Mouse (Mus musculus): Measurements from ENCODE around the gene Zfp458.
"Not testable (repeated sequence)": the region's sequence is repeated elsewhere in the genome, so short reads cannot be mapped to it uniquely, and the experiment has no call there.

The Zfp458 gene

DNA sequence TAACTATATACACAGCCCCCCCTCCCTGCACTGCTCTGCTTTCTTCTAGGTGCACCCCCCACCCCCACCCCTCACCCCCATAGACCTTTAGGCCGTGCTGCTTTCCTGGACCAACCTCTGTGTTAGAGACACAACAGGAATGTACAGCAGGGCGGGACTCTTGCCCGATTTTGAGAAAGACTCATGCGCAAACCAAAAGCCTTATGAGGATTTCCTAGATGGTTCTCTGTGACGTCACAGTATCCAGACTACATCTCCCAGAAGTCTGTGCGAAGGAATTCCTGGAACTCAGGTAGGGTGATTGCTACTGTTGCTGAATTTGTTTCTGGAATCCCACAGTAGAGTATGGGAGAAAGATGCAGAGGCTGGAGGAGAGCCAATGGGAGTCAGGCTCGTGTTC is at the start of gene Zfp458:
Gene Zfp458, minus strand, starts transcription at position 153 of the 400 bp plus-strand sequence.
- DNase-seq (ENCODE audit: low read depth, low spot score): no peak

DNA sequence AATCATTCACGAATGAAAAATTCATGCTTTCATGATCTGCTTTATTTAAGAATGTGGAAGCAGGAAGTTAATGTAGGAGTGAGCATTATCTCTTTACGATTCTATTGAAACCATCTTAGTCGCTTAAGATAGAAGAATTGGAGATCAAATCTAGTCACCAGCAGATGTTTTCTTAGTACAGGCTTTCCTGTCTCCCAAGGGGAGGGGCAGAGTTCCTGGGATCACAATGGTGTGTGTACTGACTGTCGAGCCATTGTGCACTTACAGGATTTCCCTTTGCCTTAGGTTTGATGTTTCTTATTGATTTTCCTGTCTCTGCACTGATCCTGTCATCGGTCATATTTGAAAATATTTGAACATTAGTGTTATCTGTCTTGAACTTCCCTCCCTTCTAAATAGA is 28.5 kb upstream of the Zfp458 start:
- DNase-seq (ENCODE audit: low read depth, low spot score): no peak

DNA sequence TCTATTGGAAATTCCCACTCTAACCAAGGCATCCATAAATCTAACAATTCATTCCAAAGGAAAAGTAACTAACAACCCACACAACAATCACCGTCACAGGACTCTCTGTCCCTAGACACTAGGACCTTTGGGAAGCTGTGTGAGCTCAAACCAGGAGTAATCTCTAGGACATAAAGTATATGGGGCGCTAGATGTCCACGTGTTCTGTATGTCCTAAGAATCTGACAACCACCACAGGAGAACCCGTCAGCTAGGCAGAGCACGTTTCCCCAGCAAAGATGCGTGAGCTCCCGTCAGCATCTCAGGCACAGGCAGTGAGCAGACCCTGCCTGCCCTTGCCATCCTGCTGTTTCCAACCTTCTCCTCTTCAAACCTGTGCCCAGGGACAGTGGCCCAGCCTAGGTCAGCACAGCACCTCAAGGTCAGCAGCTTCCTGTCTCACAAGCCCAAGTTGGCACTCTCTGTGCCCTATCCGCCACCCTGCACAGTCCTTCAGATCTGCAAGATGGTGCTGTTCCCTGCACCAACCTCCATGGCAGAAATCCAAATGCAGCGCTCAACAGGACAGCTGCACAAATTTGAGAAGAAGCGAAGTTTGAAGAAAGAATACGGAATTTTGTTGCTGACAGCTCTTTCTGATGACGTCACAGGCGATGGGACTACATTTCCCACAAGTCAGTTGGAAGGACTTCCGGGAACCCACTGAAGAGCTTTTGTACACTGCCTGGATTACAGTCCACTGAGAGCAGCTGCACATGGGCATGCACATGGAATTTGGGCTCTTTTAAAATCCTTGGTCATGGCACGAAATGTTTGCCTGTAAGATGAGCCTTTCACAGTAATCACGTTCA is 27.8 kb upstream of the Zfp458 start, which contains the start of gene Zfp457:
Gene Zfp457, minus strand, starts transcription at position 664 of the 851 bp plus-strand sequence.
- peak; percentile 81 for DNase-seq (ENCODE audit: low read depth, low spot score)

DNA sequence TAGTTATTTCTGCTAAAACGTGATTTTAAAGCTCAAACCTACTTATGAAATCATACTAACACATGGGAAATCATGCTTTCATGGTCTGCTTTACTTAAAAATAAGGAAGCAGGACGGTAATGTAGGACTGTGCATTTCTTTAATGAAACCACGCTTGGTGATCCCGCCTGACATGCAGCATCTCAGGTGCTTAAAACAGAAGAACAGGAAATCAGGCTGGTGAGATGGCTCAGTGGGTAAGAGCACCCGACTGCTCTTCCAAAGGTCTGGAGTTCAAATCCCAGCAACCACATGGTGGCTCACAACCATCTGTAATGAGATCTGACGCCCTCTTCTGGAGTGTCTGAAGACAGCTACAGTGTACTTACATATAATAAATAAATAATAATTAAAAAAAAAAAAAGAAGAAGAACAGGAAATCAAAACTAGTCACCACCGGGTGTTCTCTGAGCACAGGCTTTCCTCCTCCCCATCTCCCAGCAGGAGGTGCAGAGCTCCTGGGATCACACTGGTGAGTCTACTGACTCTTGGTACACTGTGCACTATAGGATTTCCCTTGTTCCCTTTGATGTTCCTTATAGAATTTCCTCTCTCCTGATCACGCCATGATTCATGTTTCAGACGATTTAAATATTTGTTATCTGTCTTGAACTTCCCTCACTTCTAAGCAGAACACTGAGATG is 8.7 kb downstream of the Zfp458 start:
- DNase-seq (ENCODE audit: low read depth, low spot score): not testable (repeated sequence)

DNA sequence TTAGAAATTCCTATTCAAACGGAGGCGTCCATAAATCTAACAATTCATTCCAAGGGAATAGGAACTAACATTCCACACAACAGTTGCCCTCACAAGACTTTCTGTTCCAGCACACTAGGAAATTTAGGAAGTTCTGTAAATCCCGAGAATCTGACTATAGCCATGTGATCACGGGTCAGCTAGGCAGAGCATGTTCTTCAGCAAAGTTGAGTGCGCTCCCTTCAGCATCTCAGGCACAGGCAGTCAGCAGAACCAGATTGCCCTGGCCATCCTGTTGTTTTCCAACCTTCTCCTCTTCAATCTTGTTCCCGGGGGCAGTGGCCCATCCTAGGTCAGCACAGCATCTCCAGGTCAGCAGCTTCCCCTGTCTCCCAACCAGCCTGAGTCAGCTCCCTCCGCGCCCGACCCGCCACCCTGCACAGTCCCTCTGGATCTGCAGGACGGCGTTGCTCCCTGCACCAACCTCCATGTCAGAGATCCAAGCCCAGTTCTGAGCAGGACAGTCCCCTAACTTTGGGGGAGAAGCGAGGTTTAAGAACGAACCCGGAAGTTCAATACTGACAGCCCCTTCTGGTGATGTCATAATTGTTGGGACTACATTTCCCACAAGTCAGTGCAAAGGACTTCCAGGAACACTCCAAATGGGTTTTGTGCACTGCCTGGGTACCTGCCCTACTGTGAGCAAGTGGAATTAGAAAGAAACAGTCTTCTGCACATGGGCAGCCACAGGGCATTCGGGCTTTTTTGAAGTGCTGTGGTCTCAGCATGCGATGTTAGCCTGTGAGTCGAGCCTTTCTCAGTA is 9.5 kb downstream of the Zfp458 start:
- DNase-seq (ENCODE audit: low read depth, low spot score): peak; percentile 68

DNA sequence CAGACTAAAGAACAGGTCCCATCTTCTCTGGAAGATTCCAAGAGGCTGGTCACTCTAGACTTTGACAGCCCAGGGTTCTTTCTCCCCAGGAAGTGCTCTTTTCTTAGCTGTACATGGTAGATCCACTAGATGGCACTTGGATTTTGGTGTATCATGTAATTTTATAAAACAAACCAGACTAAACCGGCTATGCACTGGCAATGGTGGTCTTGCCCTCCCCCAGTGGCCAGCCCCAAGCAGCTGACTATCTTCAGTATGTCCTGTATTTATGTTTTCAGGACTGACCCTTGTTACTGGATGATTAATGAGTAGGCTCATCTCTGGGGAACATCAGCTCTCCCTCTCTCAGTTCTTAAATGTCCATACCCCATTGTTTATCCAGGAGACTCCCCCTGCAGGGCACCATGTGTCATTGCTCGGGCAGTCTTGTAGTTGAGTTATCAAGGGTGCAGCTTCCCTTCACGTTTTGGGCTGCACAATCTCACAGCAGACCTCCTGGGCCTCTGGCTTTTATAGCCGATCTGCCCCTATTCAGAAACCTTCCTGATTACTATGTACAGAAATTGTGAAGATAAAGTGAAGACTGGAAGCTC is 64.2 kb downstream of the Zfp458 start:
- no peak for DNase-seq (ENCODE audit: low read depth, low spot score)

Data from retina, postnatal 7 days (tissue).